Mouse (Mus musculus): ENCODE measurements around the gene Sdhd.
"Not testable (repeated sequence)": the region's sequence is repeated elsewhere in the genome, so short reads cannot be mapped to it uniquely, and the experiment has no call there.

The Sdhd gene

DNA sequence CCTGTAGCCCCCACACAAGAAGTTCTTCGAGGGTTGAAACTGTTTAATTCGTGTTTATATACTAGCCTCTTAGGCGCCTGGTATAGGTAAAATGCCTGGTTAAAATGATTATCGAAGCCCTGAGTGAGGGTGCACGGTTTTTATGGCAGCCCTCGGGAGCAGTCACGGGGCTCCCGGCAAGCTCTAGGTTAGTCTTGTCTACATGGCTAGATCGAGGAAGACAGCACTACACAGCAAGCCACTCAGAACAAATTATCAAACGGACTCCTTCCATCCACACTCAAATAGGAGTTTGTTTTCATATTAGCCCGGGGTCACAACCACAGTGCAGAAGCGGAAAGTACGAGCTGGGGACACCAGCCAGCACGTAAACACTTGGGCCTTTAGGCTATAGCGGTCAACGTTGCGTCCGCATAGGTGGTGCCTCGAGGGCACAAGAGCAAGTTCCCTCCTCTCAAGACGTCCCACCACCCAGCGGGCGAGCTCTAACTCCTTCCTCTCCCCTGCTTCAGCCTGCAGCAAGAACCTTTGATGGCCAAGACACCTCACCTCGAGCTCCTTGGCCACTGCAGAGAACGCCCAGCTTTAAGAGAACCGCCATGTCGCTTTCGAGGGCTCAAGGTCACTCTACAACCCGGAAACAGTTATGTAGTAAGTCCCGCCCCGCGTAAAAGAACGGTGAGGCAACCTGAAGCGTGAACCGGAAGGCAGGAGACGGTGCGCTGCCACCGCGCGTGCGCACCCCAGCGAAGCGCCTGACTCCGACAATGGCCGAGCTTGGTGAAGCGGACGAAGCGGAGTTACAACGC, at the start of gene Sdhd, which contains the start of gene Timm8b:
Sdhd (minus strand) TSS at position 624 of the 809 bp plus-strand sequence.
Timm8b (plus strand) TSS at position 722 of the 809 bp plus-strand sequence.
- peak; percentile 93 to 96 for DNase-seq

DNA sequence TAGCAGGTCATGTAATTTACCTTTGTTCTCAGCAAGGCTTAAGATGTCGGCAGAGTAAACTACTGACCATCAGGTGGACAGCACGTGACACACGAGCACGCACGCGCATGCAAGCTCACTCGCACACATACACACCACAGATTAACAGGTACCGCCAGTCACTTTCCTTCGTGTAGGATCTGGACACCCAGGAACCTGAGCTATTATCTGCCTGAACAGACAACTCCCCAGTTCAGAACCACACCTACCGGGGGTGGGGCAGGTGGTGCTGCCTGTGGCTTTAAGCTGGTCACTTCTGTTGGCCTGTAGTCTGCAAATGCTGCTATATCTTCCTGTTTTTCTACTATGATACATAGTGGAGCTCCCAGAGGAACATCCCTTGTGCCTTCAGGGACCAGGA, 46.9 kb upstream of the Sdhd start:
- DNase-seq = no peak

DNA sequence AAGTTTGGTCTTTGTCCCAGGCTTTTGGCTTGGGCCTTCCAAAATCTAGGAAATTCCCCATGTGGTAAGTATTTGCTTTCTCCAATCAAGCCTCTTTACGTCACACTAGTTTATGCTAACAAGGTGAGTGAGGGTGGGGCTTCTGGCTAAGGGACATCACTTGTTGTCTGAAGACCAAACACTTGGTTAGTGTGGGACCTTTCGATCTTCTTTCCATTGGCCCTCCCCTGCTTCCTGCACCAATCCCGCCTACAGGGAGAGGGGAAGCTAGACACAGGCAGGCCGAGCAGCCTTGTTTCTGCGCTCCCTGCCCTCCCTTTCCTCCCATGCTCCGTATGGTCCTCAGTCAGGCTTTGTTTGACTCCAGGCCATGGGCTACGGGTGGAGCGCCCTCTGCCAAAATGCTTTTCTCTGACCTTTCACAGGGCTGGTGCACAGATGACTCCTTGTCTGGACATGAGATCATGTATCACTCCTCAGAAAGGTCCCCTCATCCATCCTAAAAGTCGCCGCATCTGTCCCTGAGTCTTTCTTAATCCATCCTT, 43.3 kb upstream of the Sdhd start:
- DNase-seq = no peak

DNA sequence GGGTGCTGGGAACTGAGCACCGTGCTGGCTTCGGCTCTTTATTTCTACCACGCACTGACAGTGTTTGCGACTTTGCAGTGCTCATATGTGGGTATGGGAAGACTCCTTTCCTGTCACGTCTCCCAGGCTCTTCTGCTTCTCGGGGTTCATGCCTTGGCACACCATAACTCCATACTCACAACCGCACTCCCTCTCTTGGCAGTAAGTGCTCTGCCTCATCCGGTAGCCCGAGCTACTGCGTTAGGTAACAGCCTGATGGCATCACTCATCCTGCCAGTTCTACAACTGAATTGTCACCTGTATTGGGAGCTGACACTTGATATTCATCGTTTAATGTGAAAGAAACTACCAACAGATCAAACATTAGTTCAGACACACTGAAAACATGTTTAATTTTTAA, 30.7 kb upstream of the Sdhd start:
- DNase-seq = no peak

DNA sequence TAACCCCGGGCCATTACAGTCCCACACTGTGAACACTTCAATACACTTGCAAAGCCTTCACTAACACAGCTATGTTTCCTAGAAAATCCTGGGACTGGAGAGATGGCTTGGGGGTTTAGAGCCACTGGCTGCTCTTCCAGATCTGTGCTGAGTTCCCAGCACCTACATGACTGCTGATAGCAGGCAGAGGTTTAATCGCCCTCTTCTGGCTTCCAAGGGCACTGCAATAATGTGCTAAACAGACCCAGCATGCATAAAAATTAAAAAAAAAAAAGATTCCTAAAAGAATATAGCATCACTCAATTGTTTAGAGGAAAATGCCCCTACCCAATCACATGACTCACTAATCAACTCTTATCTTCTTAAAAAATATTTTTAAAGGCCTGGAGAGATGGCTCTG, 29.4 kb upstream of the Sdhd start:
- DNase-seq = peak in 1 of 2 experiments; percentile 29

DNA sequence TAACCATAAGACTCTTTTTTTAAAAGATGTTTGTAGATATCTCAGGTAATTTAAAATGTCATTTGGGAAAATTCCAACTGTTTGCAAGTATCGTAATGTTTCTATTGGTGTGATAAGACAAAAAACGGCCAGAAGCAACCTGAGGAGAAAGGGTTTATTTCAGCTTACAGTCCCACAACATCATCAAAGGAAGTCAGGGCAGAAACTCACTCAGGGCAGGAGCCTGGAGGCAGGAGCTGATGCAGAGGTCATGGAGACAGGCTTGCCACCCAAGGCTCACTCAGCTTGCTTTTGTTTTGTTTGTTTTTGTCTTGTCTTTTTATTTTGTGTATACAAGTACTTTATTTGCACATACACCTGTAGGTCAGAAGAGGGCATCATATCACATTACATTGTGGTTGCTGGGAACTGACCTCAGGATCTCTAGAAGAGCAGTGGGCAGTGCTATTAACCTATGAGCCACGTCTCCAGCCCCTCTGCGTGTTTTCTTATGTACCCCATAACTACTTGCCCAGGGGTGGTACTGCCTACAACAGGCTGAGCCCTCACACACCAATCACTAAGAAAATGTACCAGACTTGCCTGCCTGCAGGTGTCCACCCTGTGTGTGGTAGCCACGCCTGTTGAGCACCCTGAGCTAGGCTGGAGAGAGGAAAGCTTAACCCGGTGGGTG, 28.5 kb upstream of the Sdhd start:
- no peak for DNase-seq

DNA sequence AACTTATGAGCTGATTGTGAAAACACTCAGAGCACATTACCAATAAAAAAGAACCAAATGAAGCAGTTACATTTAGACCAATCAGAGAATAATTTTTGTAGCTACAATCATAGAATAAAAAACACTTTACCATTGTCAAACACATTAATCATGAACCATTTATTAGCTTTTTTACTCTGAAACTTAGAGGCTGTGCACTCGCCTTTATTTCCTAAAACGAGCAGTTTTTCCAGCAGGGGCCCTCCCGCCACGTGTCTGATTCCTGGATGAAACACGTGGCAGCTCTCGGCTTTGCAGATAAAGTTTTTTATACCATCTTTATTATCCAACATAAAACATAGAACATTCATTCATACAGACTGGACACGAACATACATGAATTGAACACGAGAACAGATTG, 27.3 kb upstream of the Sdhd start:
- not testable (repeated sequence) for DNase-seq

DNA sequence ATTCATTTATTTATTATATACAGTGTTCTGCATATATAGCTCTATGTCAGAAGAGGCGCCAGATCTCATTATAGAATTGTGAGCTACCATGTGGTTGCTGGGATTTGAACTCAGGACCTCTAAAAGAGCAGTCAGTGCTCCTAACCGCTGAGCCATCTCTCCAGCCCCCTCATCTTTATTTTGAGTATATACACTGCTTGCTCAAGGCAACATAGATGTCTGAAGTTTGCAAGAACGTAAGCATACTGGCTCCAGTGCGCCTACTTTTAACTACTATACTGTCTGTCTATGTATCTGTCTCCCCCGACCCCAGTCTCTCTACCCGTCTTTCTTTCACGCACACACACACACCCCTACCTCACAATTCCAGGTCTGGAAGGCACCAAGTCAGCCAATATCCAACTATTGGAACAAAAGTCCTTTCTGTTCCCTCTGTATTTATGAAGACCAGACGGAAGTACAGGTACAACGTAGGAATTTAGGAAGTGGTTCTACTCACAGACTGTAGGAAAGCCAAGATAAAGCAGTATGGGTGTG, 14.2 kb upstream of the Sdhd start:
- DNase-seq = no peak

DNA sequence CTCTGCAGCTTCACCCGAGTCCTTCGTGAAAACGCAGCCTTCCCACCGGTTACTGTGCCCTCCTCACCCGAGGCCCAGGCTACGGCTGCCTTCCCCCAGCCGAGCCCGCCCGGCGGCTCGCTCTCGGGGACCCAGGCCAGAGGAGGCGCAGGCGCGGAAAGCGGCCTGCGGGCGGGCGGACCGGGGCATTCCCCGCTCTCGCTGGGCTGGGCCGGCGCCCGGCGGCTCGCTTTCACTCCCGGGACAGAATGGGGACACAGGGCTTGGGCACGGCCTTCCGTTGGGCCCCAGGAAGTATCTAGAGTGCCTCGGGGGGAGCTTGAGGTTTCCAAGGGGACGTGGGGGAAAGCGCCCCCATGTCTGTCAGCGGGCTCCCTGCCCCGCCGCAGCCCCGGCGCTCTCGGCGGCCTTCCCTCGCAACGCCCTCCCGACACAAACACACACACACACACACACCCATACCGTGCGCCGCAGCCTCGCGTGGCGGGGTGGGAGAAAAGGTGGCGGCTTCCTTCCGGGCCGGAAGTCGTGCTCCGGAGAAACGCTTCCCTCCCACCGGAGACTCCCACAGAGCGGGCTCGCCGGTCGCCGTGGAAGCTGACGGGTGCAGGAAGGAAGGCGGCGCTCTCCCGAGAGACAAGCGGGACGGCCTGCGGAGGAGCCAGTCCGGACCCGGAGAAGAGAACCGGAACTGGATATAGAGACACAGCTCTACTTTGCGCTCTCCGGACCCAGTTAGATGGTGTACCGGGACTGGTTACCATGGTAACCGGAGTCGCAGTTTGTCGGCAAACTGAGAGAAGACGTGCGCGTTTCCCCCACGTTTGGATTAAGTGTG, 13.4 kb upstream of the Sdhd start, which contains the start of the genes Pih1d2 and Nkapd1:
Pih1d2 (plus strand) TSS at position 556 of the 838 bp plus-strand sequence.
Nkapd1 (minus strand) TSS at position 699 of the 838 bp plus-strand sequence.
- DNase-seq = peak; percentile 90

DNA sequence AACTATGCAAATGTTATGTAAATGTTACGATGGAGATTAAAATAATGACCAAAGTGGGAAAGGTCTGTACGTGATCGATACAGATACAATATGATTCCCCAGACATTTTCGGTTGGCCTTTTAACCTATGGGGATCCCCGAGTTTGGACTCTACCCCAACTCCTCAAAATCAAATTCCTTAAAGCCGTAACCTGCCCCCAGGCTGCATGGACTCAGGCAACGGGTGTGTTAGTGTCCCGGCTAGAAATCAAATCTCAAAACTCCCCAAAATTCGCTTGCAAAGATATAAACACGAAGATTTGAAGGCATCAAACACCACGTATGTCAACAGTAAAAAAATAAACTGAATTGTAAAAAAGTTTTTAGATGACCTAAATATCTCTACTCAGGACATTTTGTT, 12.5 kb upstream of the Sdhd start:
- no peak for DNase-seq

DNA sequence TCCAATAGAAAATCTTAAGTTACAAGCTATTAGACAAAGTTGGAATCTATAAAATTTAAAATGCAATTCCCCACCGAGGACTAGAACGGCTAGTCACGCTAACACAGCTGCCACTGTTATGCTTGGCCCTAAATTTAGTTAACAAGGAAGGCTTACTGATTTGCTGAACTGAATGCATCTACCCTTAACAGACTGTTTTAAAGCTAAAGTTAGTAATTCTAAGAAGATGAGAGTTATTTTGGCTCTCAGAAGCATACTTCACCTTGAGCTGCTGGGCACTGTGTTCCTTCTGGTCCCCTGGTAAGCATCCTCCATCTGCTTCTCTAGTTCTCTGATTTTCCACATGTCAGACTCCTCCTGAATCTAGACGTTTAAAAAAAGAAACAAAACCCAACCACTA, 8.5 kb upstream of the Sdhd start:
- no peak for DNase-seq

DNA sequence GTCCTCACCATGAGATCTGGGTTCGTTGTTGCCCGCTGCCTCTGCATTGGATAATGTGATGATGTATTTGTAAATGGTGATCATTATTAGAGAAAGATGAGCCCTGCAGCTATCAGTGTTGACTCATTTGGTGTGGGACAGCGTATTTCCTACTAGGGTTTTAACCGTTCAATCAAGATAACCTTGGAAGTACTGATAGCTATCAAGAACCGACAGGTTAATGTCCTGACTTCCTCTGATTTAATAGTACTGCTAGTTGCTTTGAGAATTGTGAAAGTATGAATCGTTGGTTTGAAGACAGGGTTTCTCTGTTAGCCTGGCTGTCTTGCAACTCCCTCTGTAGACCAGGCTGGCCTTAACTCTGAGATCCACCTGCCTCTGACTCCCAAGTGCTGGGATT, 726 bp upstream of the Sdhd start:
- no peak for DNase-seq

DNA sequence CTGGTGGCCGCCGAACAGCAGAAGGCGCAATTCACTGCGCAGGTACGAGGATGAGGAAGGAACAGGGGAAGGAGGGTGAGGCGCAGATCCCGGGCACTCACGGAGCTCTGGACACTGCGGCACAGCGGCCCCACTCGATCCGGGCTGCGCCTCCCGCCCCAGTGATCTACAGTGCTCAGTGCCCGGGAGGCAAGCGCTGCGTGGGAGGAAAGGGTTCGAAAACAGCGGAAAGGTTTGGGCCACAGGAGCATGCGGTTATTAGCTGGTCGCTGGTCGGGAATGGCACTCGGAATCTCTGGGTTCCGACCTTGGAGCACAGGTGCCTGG, 349 bp upstream of the Sdhd start:
- no peak for DNase-seq

DNA sequence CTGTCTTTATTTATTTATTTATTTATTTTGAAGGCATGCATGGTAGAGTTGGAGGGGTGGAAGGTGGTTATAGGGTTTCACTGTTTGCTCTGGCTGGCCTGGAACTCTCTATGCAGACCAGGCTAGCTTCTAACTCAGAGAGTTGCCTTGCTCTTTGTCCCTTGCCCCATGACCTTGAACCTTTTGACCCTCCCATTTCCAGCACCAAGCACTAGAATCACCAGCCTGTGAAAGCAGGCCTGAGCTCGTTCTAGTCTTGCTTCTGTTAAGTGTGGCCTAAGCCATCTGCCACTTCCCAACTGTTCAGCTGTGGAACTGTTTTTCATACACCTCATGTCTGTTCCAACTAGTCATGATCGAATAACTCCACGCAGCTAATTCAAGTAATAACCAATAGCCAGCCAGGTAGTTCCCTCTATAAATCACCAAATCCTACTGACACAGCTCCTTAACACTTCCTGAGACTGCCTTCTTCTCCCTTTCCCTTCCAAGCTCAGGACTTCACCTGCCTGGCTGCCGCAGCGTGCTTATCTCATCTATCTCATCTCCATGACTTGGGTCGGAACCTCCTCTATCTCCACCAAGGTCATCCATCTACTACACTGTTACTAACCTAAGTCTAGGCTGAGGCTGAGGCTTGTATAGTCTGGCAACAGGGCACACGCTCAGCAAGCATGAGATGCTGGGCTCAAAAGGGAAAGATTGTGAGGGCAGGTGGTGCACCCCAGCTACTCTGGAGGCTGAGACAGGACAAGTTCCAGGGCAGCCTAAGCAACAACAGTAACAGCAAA, 1.4 kb downstream of the Sdhd start:
- DNase-seq = no peak

DNA sequence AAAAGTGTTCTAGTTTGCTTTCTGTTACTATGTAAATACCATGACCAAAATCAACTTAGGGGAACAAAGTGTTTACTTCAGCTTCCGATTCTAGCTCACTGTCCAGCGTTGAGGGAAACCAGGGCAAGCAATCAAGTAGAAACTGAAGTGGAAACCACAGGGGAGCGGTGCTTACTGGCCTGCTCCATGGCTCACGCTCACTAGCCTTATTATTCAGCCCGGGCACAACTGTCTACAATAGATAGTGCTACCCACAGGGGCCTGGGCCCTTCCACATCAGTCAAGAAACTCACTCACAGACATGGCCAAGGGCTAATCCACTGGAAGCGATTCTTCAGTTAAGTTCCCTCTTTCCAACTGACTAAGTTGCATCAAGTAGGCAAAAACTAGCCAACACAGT, 2.1 kb downstream of the Sdhd start:
- no peak for DNase-seq

DNA sequence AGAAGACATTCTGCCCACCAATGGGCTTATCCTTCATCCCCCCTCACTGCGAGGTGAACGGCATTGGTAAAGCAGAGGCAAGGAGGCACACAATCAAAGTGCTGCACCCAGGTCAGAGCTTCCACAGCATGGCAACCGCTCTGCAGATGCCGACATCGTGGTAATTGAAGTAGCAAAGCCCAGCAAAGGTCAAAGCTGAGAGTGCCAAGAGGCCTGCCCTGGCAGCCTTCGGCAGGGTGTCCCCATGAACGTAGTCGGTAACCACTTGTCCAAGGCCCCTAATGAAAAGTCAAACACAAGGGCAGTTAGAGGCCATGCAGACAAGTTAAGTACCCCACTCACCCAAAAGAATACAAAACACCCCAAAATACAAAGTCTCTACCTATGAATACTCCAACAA, 6.6 kb downstream of the Sdhd start:
- DNase-seq = no peak

DNA sequence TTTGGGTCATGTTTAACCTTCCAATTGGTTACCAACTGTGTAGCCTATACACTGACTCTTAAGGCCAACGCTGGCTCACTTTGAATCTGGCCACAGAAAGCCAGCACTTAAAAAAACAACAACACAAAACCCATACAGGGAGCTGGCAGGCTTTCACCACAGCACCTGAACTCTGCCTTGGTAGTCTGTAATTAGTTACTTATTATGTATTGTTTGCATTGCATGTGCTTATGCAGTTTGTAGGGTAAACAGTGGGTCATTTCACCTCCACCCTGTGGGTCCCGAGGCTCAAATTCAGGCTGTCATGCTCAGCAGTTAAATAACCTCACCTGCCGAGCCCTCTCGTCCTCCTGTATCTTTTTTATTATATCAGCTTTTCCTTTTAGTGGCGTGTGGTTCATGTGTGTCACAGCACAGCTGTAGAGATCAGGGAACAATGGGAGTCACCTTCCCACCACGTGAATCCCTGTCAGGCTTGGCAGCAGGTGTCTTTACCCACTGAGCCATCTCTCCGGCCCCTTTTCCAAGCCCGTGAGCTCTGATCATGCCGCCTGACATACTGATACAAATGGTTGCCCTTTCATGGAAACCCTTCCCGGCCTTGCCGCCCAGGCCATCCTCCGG, 8.7 kb downstream of the Sdhd start:
- no peak for DNase-seq

DNA sequence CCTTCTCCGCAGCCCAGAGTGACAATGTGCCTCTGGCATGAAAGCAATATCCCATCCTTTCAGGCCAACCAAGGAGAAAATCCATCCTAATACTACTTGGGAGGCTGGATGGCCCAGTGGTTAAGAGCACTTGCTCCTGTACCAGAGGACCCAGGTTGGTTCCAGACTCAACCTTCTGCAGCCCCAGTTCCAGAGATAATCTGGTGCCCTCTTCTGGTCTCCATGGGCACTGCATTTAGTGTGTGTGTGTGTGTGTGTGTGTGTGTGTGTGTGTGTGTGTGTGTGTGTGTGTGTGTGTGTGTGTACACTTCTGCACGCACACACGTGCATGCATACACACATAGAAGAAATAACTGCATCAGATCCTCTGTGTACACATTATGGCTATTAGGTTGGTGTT, 10.1 kb downstream of the Sdhd start:
- DNase-seq = peak; percentile 24 to 63

DNA sequence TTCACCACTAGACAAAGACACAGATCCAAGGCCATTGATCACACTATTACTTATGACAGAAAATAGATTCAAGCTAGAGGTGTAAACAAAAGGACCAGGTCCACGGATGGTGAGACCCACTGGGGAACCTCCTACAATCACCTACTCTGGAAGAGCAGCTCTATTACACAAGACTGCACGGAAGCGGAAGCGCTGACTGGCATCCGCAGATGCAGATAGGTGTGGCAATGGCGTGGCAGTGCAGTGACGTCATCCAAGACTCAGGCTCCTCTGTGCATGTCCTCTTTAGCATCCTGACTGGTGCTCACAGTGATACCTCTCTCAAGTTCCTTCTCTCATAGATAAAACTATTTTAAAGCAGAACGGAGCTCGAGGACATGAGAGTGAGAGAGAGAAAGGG, 10.7 kb downstream of the Sdhd start:
- DNase-seq = no peak

DNA sequence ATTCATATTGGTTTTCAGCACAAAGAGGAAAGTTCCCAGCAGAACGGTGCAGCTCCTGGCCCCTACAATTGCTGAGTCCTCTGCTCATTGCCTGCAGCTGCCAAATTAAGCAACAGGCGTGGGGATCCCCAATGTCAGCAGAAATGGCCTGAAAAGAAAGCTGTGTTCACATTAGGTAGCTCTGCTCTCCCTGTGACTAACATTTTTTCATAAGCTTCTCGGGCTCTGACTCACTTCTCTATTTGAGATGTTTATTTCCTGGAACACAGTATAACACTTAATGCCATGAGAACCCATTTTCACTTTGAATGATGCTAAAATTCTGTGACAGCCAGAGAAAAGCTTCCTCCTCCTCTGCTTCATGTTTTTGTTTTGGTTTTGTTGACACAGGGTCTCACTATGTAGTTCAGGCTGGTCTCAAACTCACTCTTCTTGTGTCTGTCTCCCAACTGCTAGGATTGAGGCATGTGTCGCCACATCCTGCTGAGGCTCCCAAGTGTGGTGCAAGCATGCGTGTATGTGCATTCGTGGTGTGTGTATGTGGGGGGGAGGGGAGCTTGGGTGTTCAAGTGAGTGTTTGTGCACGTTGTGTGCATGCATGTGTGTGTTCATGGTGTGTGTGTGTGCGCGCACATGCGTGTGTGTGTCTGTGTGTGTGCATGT, 12.6 kb downstream of the Sdhd start:
- DNase-seq = no peak

DNA sequence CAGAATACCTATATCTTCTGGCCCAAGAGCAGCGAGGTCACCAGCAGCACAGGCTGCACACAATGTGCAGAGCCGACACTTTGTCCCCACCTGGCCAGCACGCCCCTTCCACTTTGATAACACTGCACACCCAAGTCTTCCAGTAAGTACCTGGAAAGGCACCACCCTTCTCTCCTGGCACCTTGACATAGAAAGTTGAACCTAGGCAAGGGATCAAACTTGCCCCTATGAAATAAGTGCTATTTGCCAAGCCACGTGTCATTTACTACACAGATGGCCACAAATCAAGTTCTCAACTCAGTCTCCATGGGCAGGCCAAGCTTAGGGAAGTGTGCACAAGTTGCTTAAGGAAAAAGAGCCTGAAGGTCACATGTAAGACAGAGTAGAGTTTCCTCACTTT, 16.7 kb downstream of the Sdhd start:
- DNase-seq = no peak
